Mouse (Mus musculus) right cerebral cortex, postnatal 25 days (tissue): Measurements from ENCODE around the gene Fsd1l.

Experiments used
- DNase-seq: peaks from one replicate; pipeline ENCODE4 v3.0.0; 2022

Fsd1l gene

GRCm38 (mm10) chr4:53631316-53632010 lies at the start of gene Fsd1l:
TSS of gene Fsd1l (plus strand) at chr4:53631471.
- peak; percentile 85 for DNase-seq

- no peak for DNase-seq
These were observed 43.6 kb upstream of the Fsd1l start for GRCm38 (mm10) chr4:53587676-53588075.

- no peak for DNase-seq
These were observed 42.3 kb upstream of the Fsd1l start for GRCm38 (mm10) chr4:53588936-53589335.

- no peak for DNase-seq
These were observed 41.8 kb upstream of the Fsd1l start for GRCm38 (mm10) chr4:53589466-53589865.

- no peak for DNase-seq
These were observed 41.1 kb upstream of the Fsd1l start for GRCm38 (mm10) chr4:53590163-53590562.

- no peak for DNase-seq
These were observed 40.4 kb upstream of the Fsd1l start for GRCm38 (mm10) chr4:53590691-53591447.

GRCm38 (mm10) chr4:53591536-53591935 lies 39.7 kb upstream of the Fsd1l start:
- DNase-seq = no peak

- DNase-seq = no peak
These were observed 39.3 kb upstream of the Fsd1l start for GRCm38 (mm10) chr4:53591941-53592340.

GRCm38 (mm10) chr4:53592386-53592785 lies 38.9 kb upstream of the Fsd1l start:
- DNase-seq = no peak

- peak; percentile 27 for DNase-seq
These were observed 37.1 kb upstream of the Fsd1l start for GRCm38 (mm10) chr4:53594204-53594603.

GRCm38 (mm10) chr4:53595246-53596062 lies 35.8 kb upstream of the Fsd1l start:
- DNase-seq = no peak

GRCm38 (mm10) chr4:53596063-53596895 lies 35.0 kb upstream of the Fsd1l start:
- DNase-seq = no peak

GRCm38 (mm10) chr4:53600462-53600861 lies 30.8 kb upstream of the Fsd1l start:
- no peak for DNase-seq

- DNase-seq = no peak
These were observed 16.6 kb upstream of the Fsd1l start for GRCm38 (mm10) chr4:53614576-53615225.

- no peak for DNase-seq
These were observed 13.3 kb upstream of the Fsd1l start for GRCm38 (mm10) chr4:53617968-53618367.

- DNase-seq = no peak
These were observed 11.2 kb upstream of the Fsd1l start for GRCm38 (mm10) chr4:53620104-53620503.

- no peak for DNase-seq
These were observed 10.2 kb upstream of the Fsd1l start for GRCm38 (mm10) chr4:53621084-53621483.

GRCm38 (mm10) chr4:53621490-53621889 lies 9.8 kb upstream of the Fsd1l start:
- no peak for DNase-seq

- DNase-seq = no peak
These were observed 7.6 kb upstream of the Fsd1l start for GRCm38 (mm10) chr4:53623711-53624110.

- DNase-seq = no peak
These were observed 6.5 kb upstream of the Fsd1l start for GRCm38 (mm10) chr4:53624816-53625215.

GRCm38 (mm10) chr4:53625263-53625662 lies 6.0 kb upstream of the Fsd1l start:
- DNase-seq = no peak

GRCm38 (mm10) chr4:53628924-53629323 lies 2.3 kb upstream of the Fsd1l start:
- DNase-seq = no peak
